Mouse (Mus musculus) brain, embryonic 14.5 days (tissue): ENCODE data around the gene Rxfp3.

ENCODE experiments used
- CTCF ChIP-seq: fragments of 200-500 bp; IDR thresholded peaks from 2 replicates; pipeline ENCODE4 v1.5.1; 2012; ENCODE audit warnings: inconsistent platforms, mild to moderate bottlenecking, moderate library complexity, borderline replicate concordance; ENCODE audit not compliant: insufficient read depth, insufficient read length; ENCODE audit errors: extremely low read depth
- POLR2A ChIP-seq: fragments of 200-500 bp; IDR thresholded peaks from 2 replicates; pipeline ENCODE4 v1.6.1; 2012; ENCODE audit warnings: mild to moderate bottlenecking, inconsistent platforms, borderline replicate concordance; ENCODE audit not compliant: poor library complexity, insufficient read depth, insufficient read length, severe bottlenecking; ENCODE audit errors: extremely low read depth

DNA sequence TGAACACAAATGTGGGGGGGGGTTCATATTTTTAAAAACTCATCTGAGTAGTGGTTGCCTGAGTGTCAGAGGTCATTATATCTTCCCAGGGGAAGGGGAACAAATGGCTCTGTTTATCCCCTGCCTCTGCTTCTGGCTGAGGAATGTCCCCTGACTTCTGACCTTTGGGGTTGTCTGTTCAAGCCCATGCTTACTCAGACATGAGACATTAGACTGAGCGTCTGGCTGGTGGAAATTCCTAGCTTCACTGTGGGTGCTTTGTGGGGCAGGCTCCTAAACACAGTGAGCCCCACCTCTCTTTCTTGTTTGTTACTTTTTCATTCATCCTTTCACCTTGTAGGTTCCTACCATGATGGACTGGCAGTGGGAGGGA lies 47.2 kb upstream of the Rxfp3 start:
- TF ChIP-seq POLR2A (no peak), CTCF (no peak)
